Mouse (Mus musculus) CH12.LX (cell line): Measurements from ENCODE around the gene Timm13. TPM values are rescaled to one million over a fixed set of nuclear protein-coding genes. Genes with fewer than 3 reads are reported as not detected.
A peak's percentile ranks its signal among the peaks of the same experiment; 100 is the strongest.

ENCODE experiments used
- DNase-seq: peaks from one replicate; pipeline ENCODE4 v3.0.0-alpha.2; 2013; ENCODE audit errors: extremely low read depth
- H3K27ac ChIP-seq: 2 replicates; pipeline ENCODE4 v1.5.1; 2012; ENCODE audit warnings: low read depth, mild to moderate bottlenecking, control low read depth, moderate library complexity; ENCODE audit not compliant: insufficient read depth
- H3K27me3 ChIP-seq: replicated peaks from 2 replicates; pipeline ENCODE3; 2012; ENCODE audit warnings: inconsistent platforms
- H3K36me3 ChIP-seq, 2 experiments: replicated peaks in 1 of 2; 2 replicates each; pipeline versions ENCODE3 to v1.6.1; 2012; ENCODE audit warnings: inconsistent platforms in 1 of 2, low read length in 1 of 2, mild to moderate bottlenecking in 1 of 2, mixed read lengths in 1 of 2, moderate library complexity in 1 of 2; ENCODE audit not compliant: control insufficient read depth in 1 of 2, insufficient read depth in 1 of 2
- H3K4me1 ChIP-seq, 2 experiments: 2 replicates each; pipeline ENCODE4 v1.6.1; 2012; ENCODE audit warnings: inconsistent platforms in 1 of 2, moderate library complexity in 1 of 2; ENCODE audit not compliant: insufficient read depth in 2 of 2, control insufficient read depth in 1 of 2
- H3K4me2 ChIP-seq: 2 replicates; pipeline ENCODE4 v1.6.1; 2012; ENCODE audit warnings: low read depth, mild to moderate bottlenecking, control low read depth; ENCODE audit not compliant: poor library complexity, insufficient read depth, severe bottlenecking
- H3K4me3 ChIP-seq, 3 experiments: fragments of 150-350 bp in 1 of 3; sonication (generic) in 1 of 3; replicated peaks in 1 of 3; 2 replicates each; pipeline versions ENCODE3 to v1.5.1; 2011 to 2012; ENCODE audit warnings: low read depth in 2 of 3, low read length in 2 of 3, mild to moderate bottlenecking in 2 of 3, moderate library complexity in 2 of 3, control low read depth in 1 of 3, improper control_type of control experiment in 1 of 3, inconsistent platforms in 1 of 3, mixed read lengths in 1 of 3; ENCODE audit not compliant: poor library complexity in 1 of 3
- H3K79me2 ChIP-seq: replicated peaks from 2 replicates; pipeline ENCODE4 v1.6.1; 2012; ENCODE audit warnings: mild to moderate bottlenecking, moderate library complexity; ENCODE audit not compliant: control insufficient read depth, poor library complexity, insufficient read depth, severe bottlenecking; ENCODE audit errors: extremely low read depth
- H3K9ac ChIP-seq: 2 replicates; pipeline ENCODE4 v1.6.1; 2012; ENCODE audit warnings: low read depth, mild to moderate bottlenecking, control low read depth, moderate library complexity; ENCODE audit not compliant: insufficient read depth
- H3K9me3 ChIP-seq: replicated peaks from 2 replicates; pipeline ENCODE3; 2012; ENCODE audit warnings: low read length, inconsistent platforms, mixed read lengths
- BHLHE40 ChIP-seq: IDR thresholded peaks from 2 replicates; pipeline ENCODE4 v1.6.1; 2011; ENCODE audit warnings: mild to moderate bottlenecking, low read depth, low read length, improper control_type of control experiment
- CTCF ChIP-seq, 2 experiments: IDR thresholded peaks in 1 of 2; conservative IDR thresholded peaks in 1 of 2; 2 replicates each; pipeline ENCODE4 v1.5.1; 2011 to 2012; ENCODE audit warnings: low read depth in 2 of 2, low read length in 2 of 2, improper control_type of control experiment in 1 of 2, inconsistent platforms in 1 of 2, mild to moderate bottlenecking in 1 of 2, moderate library complexity in 1 of 2
- ELF1 ChIP-seq: IDR thresholded peaks from 2 replicates; pipeline ENCODE4 v1.6.1; 2014; ENCODE audit warnings: low read depth, mild to moderate bottlenecking, inconsistent platforms, low read length, improper control_type of control experiment
- ETS1 ChIP-seq: conservative IDR thresholded peaks from 2 replicates; pipeline ENCODE4 v1.6.1; 2012; ENCODE audit warnings: low read depth, mild to moderate bottlenecking, inconsistent platforms, low read length, improper control_type of control experiment, moderate library complexity
- GABPA ChIP-seq: IDR thresholded peaks from 2 replicates; pipeline ENCODE4 v1.6.1; 2012; ENCODE audit warnings: low read depth, low read length, improper control_type of control experiment, inconsistent platforms; ENCODE audit not compliant: insufficient replicate concordance
- HCFC1 ChIP-seq: IDR thresholded peaks from 2 replicates; pipeline ENCODE4 v1.6.1; 2012; ENCODE audit warnings: low read depth, mild to moderate bottlenecking, inconsistent platforms, low read length, improper control_type of control experiment
- IRF4 ChIP-seq: IDR thresholded peaks from 2 replicates; pipeline ENCODE4 v1.6.1; 2014; ENCODE audit warnings: low read depth, mild to moderate bottlenecking, inconsistent platforms, low read length, improper control_type of control experiment
- MAX ChIP-seq: IDR thresholded peaks from 2 replicates; pipeline ENCODE4 v1.6.1; 2011; ENCODE audit warnings: low read length, improper control_type of control experiment
- MAZ ChIP-seq: IDR thresholded peaks from 2 replicates; pipeline ENCODE4 v1.6.1; 2012; ENCODE audit warnings: low read depth, mild to moderate bottlenecking, inconsistent platforms, low read length, improper control_type of control experiment, moderate library complexity
- MEF2A ChIP-seq: IDR thresholded peaks from 2 replicates; pipeline ENCODE4 v1.6.1; 2014; ENCODE audit warnings: low read depth, mild to moderate bottlenecking, inconsistent platforms, low read length, improper control_type of control experiment, borderline replicate concordance
- MYC ChIP-seq: IDR thresholded peaks from 2 replicates; pipeline ENCODE4 v1.6.1; 2011; ENCODE audit warnings: low read depth, mild to moderate bottlenecking, improper control_type of control experiment, low read length
- NELFE ChIP-seq: IDR thresholded peaks from 2 replicates; pipeline ENCODE4 v1.6.1; 2011; ENCODE audit warnings: low read depth, low read length, improper control_type of control experiment
- NRF1 ChIP-seq: IDR thresholded peaks from 2 replicates; pipeline ENCODE4 v1.6.1; 2014; ENCODE audit warnings: low read depth, mild to moderate bottlenecking, inconsistent platforms, low read length, improper control_type of control experiment, moderate library complexity
- POLR2A ChIP-seq: IDR thresholded peaks from 2 replicates; pipeline ENCODE4 v1.6.1; 2011; ENCODE audit warnings: low read depth, mild to moderate bottlenecking, improper control_type of control experiment, low read length
- RAD21 ChIP-seq: IDR thresholded peaks from 2 replicates; pipeline ENCODE4 v1.6.1; 2011; ENCODE audit warnings: low read depth, mild to moderate bottlenecking, low read length, improper control_type of control experiment, moderate library complexity
- RCOR1 ChIP-seq: conservative IDR thresholded peaks from 2 replicates; pipeline ENCODE4 v1.6.1; 2012; ENCODE audit warnings: low read depth, mild to moderate bottlenecking, inconsistent platforms, low read length, improper control_type of control experiment
- SIN3A ChIP-seq: IDR thresholded peaks from 2 replicates; pipeline ENCODE4 v1.6.1; 2012; ENCODE audit warnings: low read length, improper control_type of control experiment, inconsistent platforms
- SMC3 ChIP-seq: IDR thresholded peaks from 2 replicates; pipeline ENCODE4 v1.6.1; 2011; ENCODE audit warnings: low read depth, low read length, improper control_type of control experiment
- TBP ChIP-seq: conservative IDR thresholded peaks from 2 replicates; pipeline ENCODE4 v1.6.1; 2011; ENCODE audit warnings: low read depth, low read length, improper control_type of control experiment
- TCF12 ChIP-seq: IDR thresholded peaks from 2 replicates; pipeline ENCODE4 v1.6.1; 2014; ENCODE audit warnings: low read depth, mild to moderate bottlenecking, inconsistent platforms, low read length, improper control_type of control experiment
- UBTF ChIP-seq: IDR thresholded peaks from 2 replicates; pipeline ENCODE4 v1.6.1; 2012; ENCODE audit warnings: low read depth, mild to moderate bottlenecking, inconsistent platforms, low read length, improper control_type of control experiment, moderate library complexity
- USF2 ChIP-seq: conservative IDR thresholded peaks from 2 replicates; pipeline ENCODE4 v1.6.1; 2011; ENCODE audit warnings: low read depth, low read length, improper control_type of control experiment
- ZC3H11A ChIP-seq: IDR thresholded peaks from 2 replicates; pipeline ENCODE4 v1.6.1; 2012; ENCODE audit warnings: low read depth, mild to moderate bottlenecking, inconsistent platforms, low read length, improper control_type of control experiment
- ZNF384 ChIP-seq: IDR thresholded peaks from 2 replicates; pipeline ENCODE4 v1.6.1; 2012; ENCODE audit warnings: low read depth, low read length, improper control_type of control experiment, inconsistent platforms
- dilution Hi-C: fragments of 300-500 bp; cut with MboI; formaldehyde crosslinking; loops from 2 replicates; pipeline ENCODE4 v1.14.3; 2020; ENCODE audit warnings: low sequenced_read_pairs; ENCODE audit not compliant: extremely low pct_unique_long_range_greater_than_20kb, extremely low pct_ligation_motif_present
- in situ Hi-C: fragments of 300-500 bp; cut with MboI; formaldehyde crosslinking; loops from 3 replicates; pipeline ENCODE4 v1.14.3; 2019; ENCODE audit warnings: low sequenced_read_pairs, low pct_ligation_motif_present, low pct_unique_long_range_greater_than_20kb, mixed read lengths
- polyA plus RNA-seq: library from polyadenylated mRNA; unstranded; fragments of >175 nt; gene quantifications from 2 replicates; pipeline ENCODE4 v1.2.1, GENCODE M21; 2012; ENCODE audit warnings: low read depth; ENCODE audit not compliant: insufficient read length
- total RNA-seq, 2 experiments: library from RNA; depleted of rRNA; stranded (reverse); fragments of 300-350 nt in 1 of 2; fragments of >200 nt in 1 of 2; gene quantifications; 2 replicates each; pipeline ENCODE4 v1.2.3; 2012 to 2014

Gene Timm13
- total and polyA plus RNA-seq, 3 experiments: 137 to 292 (median 279) TPM

DNA sequence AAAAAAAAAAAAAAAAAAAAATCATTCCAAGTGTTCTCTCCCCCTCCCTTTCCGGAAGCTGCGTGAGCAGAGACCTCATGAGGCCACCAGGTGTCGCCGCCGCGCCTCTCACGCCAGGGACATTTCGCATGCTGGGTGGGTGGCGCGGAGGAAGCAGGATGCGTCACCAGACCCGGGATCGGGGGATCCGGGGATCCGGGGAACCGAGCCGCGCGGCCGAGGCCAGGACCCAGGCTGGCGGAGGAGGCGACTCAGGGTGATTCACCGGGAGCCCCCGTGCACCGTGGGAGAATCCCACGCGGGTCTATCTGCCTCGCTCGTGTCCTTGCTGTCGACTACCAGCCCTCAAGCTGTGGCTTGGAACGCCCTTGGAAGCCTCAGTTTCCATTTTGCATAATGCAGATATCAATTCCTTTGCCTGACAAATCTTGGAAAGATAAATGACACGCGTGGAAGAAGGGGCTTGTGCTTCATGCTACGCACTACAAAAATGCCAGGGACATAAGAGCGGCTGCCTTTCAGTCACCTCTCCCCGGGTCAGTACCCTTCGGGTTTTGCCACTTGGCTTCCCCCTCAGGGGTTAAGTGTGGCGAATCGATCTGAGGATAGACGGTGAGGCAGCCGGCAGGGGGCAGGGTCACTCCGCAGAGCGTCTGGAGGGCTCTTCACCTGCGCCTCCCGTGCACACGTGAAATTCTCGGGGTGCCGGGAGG, 28.0 kb upstream of the Timm13 start:
- Histone ChIP-seq H3K36me3 (peaks cover 3 to 14% of the 10 kb centered on the region in 2 experiments), H3K79me2 (peaks cover 9% of the 10 kb centered on the region), H3K4me3 (peak overlapping the region; percentile 51 to 62 (median 55)), H3K4me2 (peak overlapping the region; percentile 87), H3K27ac (peak overlapping the region; percentile 89; the same call in 1 of the 2 replicates), H3K27me3 (peaks cover 4% of the 10 kb centered on the region), H3K4me1 (peaks cover 11 to 44% of the 10 kb centered on the region in 2 experiments), H3K9me3 (peaks cover 2% of the 10 kb centered on the region), H3K9ac (peak overlapping the region; percentile 39)
- in situ Hi-C loops (loop anchor here (5.0 to 10.0 kb wide), 2 partner anchors 64 to 236 kb away; partner anchors contain the start of gene Pias4), dilution Hi-C loops (no loop called here)
- TF ChIP-seq ETS1: peak; percentile 23
- peak; percentile 98 for TF ChIP-seq SMC3
- TF ChIP-seq ELF1: peak; percentile 87
- no peak for TF ChIP-seq GABPA
- TF ChIP-seq UBTF: no peak; the same call in 1 of the 2 replicates
- peak; percentile 36; the same call in 1 of the 2 replicates for TF ChIP-seq RCOR1
- TF ChIP-seq ZC3H11A: peak; percentile 90
- no peak; the same call in 1 of the 2 replicates for TF ChIP-seq POLR2A
- peak; percentile 44; the same call in 1 of the 2 replicates for TF ChIP-seq MYC
- TF ChIP-seq NRF1: 0 out of 2 replicates have a peak, but pooled peaks have one; percentile 18
- TF ChIP-seq MAZ: peak; percentile 98
- TF ChIP-seq SIN3A: no peak; the same call in none of the 2 replicates
- TF ChIP-seq RAD21: peak; percentile 92
- TF ChIP-seq TBP: no peak
- TF ChIP-seq CTCF (conservative IDR thresholded peaks at IDR 0.05 in 1 of 2, IDR thresholded peaks at IDR 0.05 in 1 of 2; ENCODE audit: low read depth in 2 of 2, low read length in 2 of 2): peak in 1 of 2 experiments; percentile 95; a peak in 2 of 4 replicates
- TF ChIP-seq BHLHE40: peak; percentile 99
- 0 out of 2 replicates have a peak, but pooled peaks have one; percentile 52 for TF ChIP-seq TCF12
- TF ChIP-seq MEF2A: peak; percentile 62; the same call in 1 of the 2 replicates
- TF ChIP-seq ZNF384: peak; percentile 97
- no peak for TF ChIP-seq USF2
- peak; percentile 64; the same call in 1 of the 2 replicates for TF ChIP-seq NELFE
- peak; percentile 44 for TF ChIP-seq HCFC1
- TF ChIP-seq IRF4: peak; percentile 56
- TF ChIP-seq MAX: peak; percentile 38
- DNase-seq: peak; percentile 89
